Mouse (Mus musculus) spleen, postnatal 10 days (tissue): ENCODE data around the gene Ralgps2.

Experiments used
- DNase-seq, 2 experiments: peaks; one replicate each; pipeline ENCODE4 v3.0.0; 2021 to 2022; ENCODE audit warnings: low spot score in 2 of 2

The Ralgps2 gene

DNA sequence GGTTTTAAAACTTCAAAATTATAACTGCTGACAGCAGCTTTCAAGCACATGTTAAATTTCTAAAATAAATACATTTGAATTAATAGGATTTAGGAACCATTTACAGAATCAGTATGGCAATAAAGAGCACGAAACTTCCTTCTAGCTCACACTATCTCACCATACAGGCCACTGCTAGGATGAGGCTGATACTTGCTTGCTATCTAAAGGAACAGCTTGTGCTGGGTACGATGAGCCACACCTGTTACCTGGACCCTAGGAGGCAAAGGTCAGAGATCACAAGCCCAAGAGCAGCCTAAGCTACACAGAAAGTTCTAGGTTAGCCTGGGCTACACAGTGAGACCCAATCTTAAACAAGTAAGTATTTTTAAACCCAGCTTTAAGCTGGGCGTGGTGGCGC lies 30.2 kb downstream of the Ralgps2 start:
- no peak for DNase-seq

DNA sequence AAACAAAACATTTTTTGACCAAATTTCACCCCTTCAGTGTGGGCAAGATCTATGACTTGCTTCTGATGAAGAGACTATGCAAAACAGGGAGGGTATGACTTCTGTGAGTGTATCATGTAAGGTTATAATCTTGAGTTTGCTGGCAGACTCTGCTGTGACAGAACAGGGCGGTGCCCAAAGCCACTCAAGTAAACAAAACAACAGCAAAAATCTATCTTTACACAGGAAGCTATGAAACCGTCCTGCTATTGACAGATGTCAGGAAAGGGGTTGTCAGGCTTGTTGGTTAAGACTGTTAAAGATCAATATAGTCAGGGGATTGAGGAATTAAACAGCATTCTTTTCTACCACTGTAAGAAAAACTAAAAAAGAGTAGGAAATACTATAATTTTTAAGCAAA lies 33.8 kb downstream of the Ralgps2 start:
- no peak for DNase-seq

DNA sequence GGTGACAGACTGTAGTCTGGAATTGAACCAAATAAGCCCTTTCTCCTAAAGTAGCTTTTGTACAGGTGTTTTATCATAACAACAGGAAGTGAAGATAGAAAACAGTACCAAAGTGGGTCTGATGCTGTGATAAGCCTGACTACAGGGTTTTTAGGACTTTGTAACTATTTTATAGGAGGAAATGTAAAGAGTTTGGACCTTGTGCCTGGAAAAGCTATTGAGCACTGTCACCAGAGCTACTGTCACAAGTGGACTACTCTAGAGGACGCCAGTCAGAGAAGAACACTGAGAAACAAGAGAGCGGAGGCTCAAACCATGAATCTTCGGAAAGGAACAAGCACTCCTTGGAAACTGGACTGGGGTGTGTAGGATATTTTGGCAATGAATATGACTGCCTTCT lies 35.5 kb downstream of the Ralgps2 start:
- no peak for DNase-seq

DNA sequence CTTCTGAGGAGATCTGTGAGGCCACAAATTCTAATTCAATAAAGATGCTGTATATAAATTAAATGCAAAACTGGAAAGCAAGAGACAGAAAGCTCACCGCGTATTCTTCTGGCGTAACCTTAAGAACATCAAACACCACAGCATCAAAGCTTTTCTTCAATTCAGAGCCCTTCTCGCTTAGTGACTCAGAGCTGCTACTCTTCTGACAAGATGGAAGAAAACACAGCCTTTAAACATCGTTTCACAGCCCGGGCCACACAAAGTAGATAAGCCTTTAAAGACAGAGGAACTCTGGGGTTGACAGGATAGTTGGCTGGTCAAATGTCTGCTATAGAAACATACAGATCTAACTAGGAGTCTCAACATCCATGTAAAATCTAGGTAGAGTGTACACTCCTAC lies 37.7 kb downstream of the Ralgps2 start:
- no peak for DNase-seq

DNA sequence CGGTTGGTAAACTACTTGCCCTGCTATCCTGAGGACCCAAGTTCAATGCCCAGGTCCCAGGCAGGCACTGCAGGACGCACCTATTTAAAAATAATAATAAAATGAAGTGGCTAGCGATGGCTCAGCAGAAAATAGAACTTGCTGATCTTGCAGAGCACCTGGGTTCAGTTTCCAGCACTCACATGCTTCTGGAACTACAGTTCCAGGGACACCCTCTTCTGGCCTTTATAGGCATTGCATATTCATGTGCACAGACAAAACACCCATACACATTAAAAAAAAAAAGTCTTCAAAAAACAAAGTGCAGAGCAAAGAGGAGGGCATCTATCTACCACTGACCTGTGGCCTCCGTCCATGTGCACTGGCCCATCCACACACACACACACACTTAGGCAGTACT lies 47.9 kb downstream of the Ralgps2 start:
- no peak for DNase-seq

DNA sequence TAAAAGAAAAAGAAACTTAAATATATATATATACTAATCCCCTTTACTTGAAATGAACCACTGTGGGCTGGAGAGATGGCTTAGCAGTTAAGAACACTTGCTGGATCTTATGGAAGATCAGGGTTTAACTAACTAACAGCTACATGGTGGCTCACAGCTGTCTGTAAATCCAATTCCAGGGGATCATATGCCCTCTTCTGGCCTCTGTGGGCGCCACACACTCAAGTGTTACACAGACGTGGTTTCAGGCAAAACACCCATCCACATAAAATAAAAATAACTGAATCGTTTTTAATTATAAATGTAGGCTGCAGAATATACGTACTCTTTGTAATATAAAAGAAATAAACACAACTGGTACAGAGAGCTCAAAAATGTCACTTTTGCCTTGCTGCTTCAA lies 50.6 kb downstream of the Ralgps2 start:
- DNase-seq: no peak

DNA sequence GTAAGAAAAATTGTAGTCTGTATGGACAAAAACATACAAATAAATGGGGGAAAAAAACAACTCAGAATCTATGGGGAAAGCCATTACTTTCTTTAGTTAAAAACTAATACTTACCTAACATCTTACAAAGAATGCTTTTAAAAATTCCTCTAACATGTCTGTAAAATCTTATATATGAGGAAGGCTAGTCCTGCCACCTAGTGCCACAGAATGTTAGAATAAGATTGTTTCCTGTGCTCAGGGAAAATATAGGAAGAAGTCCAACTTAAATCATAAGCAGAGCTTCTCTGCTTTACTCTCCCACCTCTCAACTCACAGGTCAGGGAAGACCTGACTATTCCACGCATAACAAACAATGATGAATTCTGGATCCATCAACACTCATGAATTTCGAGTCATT lies 53.5 kb downstream of the Ralgps2 start:
- no peak for DNase-seq

DNA sequence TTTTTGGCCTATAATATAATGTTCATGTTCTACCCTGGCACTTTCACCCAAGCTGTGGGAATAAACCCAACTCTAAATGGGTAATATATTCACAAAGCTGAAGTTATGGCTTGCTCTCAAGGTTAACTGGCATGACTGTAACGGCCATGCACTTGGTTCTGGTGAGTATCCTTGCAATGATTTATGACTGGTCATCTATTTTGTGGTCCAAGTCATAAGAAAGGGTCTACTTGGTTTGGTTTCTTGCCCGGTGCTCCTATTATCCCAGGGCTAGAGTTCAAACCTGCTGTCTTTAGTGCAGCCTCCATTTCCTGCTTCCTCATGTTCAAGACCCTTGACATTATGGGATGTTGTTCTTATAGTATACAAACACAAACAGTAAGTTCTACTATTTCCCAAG lies 54.6 kb downstream of the Ralgps2 start:
- DNase-seq: no peak

DNA sequence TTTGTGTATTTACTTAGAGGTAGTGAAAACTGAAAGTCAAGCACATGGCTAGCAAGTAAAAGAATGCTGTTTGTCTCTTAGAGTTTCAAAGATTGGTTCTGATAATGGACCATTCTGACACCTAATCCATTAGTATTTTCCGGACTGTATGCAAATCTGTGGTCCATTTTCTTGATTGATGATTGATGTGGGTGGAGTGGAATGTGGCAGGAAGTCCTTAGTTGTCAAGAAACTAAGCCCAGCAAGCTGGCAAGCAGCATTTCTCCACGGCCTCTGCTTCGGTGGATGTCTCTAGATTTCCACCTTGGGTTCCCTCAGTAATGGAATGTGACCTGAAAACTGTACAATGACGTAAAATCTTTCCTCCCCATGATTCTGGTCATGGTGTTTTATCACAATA lies 68.8 kb downstream of the Ralgps2 start:
- DNase-seq: no peak

DNA sequence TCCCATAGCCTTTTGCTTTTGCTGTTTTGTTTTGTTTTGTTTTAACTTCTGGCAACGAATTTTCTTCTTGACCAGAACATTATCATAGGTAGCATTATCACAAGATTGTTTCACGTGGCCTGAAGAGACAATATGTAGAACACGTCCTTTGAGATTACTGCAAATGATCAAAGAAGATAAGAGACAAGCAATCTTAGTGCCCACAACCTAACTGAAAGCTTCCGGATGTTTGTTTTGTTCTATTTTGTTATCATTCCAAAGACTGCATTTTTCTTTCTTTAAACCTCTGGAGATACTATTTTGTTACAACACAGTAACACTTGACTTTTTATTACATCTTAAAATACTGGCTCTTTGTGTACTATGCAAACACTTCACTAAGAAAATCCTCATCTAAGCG lies 69.4 kb downstream of the Ralgps2 start:
- no peak for DNase-seq

DNA sequence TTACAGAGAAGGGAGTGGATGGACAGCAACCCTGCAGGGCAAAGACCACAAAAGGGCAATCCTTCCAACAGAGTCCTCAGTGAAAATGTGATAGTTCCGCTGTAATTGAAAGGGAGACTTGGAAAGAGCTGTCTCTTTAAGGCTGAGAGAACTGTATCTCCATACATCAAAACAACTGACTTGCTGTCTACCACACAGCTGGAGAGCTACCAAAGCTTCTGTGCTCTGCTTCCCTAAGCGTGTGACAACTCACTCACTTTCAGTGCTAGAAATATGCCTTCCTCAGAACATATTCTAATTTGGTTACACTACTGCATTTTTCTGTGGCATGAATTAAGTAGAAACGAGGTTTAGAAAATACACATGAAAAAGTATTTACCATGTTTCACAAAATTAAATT lies 75.2 kb downstream of the Ralgps2 start:
- no peak for DNase-seq

DNA sequence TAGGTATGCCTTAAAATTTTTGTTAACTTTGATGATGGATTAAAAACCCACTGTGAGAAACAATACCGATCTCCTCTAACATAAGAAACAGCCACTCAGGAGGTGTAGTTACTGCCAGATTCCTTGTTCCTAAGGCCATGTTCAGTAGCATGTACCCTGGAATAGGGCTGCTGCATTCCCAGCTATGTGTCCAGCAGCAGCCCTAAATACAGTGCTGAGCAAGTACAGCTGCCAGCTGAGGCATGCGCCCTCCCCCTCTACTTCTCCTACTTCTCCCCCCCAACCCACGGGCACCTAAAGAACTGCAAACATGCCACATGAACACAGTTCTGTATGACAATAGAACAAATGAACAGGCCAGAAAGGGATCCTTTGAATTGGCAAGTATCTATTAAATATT lies 75.7 kb downstream of the Ralgps2 start:
- no peak for DNase-seq

DNA sequence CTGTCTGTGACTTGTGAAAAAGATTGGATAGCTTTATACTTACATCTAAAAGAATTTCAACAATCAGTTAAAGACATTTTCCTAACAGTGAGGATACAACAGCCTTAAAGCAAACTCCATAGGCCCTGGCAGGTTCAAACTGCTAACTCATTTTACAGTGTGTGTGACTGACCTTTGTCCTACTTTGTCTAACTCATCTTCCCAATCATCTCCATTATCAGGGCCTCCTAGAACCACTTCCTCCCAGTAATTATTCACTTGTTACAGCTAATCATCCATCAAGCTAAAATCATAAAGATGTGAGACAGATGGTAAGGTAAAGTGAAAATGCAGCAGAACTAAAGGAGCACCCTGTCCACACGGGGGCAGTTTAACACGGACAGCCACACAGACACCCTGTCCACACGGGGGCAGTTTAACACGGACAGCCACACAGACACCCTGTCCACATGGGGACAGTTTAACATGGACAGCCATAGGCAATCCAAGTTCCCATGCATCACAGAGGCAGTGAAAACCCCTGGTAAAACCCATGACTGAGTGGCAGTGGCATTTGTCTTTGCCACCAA lies 77.9 kb downstream of the Ralgps2 start:
- peak in 1 of 2 experiments; percentile 21 for DNase-seq

DNA sequence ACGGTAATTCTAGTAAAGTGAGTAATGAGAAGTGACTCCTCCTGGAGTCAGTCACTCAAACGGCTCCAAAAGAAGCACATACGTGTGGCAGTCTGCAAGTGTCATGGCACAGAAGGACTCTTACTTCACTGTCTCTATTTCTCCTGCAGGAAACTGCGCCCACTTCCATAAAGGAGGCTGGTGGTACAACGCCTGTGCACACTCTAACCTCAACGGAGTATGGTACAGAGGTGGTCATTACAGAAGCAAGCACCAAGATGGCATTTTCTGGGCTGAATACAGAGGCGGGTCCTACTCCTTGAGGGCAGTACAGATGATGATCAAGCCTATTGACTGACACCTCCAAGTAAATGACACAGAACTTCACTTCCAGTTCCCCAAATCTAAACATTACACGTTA lies 79.2 kb downstream of the Ralgps2 start:
- no peak for DNase-seq

DNA sequence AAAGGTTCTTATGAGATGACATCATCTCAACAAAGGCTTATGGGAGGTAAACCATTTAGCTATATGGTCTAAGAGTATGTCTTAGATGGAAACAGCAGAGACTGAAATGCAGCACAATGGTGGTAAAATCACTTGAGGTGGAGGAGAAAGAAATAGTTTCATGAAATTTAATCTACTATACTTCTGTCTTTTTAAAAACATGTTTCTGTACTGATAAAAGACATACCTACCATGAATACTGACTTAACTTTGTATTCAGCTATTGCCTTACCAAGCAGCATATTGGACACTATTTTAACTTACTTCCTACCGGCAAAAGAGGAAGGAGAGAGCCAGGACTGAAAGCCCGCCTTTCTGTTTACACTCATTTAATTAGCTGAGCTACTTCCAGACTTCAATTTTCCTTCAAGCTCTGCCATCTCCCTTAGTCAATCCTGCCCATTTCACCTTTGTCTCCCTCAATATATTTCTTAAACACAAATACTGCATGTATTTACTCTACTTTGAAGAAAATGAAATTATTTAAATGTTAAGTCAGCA lies 79.6 kb downstream of the Ralgps2 start:
- no peak for DNase-seq

DNA sequence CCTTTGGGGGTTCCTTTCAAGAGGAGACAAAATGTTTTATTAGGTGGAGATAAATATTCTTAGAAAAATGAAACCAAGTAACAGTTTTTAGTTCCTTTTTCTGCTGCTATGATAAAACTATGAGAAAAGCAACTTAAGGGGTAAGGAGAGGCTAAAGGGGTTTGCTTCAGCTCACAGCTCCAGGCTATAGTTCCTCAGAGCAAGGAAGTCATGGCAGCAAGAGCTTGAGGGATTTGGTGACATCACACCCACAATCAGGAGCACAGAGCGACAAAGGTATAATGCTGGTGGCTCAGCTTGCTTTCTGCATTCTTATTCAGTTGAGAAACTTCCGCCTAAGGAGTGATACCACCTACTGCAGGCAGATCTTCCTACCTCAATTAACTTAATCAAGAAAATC lies 80.3 kb downstream of the Ralgps2 start:
- no peak for DNase-seq

DNA sequence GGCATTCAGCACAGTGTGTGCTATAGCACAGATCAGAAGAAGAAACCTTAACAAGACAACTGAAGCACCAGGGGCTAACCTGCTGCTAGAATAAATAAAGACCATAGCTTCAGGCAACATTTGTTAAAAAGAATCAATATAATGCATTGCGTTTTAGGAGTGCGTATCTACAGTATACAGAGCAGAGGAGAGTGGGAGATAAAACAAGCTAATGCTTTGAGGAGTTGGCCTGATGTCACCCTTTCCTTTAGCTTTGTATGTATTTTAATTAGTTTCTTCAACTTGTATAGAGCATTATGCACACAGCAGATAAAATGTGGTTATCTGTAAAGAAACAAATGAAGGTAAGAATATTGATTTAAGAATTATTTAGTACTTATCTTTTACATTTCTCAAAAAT lies 82.8 kb downstream of the Ralgps2 start:
- no peak for DNase-seq

DNA sequence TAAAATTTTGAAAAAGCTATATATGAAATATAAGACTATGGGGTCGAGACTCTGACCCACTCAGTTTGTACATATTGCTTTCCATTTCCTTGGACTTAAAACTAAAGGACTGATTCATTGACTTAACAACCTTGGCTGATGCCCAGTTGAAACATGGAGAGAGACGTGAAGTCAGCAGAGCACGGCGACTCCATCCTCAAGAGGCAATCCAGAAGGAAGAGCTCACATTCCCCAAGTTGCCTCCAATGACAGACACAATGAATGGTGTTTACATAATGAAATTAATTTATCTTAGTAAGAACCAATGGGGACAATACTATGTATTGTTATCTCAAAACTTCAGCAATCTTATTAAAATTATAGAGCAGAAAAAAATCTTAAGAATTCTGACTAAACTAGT lies 84.9 kb downstream of the Ralgps2 start:
- DNase-seq: no peak

DNA sequence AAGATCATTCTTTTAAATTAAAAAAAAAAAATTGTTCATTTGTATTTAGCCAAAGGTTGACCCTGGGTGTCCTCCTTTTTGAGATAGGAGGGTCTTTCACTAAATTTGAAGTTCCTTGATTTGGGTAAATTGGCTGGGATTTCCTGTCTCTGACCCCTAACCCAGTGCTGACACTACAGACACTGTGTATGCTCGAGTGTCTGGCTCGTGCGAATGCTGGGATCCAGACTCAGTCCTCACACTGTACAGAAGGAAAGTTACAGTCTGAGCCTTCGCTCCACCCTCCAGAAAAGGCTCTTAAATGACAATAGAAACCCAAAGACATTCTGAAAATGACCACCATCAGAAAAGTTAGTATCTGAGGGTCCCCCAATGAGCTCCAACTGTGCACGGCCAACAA lies 86.6 kb downstream of the Ralgps2 start:
- DNase-seq: no peak

DNA sequence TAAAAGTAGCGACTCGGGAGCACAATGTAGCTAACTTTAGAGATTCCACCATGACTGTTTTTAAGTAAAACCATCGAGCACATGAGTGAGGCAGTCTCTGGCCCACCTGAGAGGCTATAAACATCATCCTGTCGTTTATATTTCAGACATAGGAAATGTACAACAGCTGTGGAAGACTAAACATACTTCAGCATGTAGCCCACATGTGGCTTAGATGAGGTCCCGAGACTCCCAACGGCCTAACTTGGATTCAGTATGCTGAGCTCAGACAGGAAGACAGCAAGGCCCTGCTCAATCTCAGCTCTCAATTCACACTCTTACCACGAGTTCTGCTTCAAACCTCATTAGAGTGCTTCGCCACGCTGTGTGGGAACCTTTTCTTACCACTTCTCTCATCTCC lies 87.0 kb downstream of the Ralgps2 start:
- no peak for DNase-seq

DNA sequence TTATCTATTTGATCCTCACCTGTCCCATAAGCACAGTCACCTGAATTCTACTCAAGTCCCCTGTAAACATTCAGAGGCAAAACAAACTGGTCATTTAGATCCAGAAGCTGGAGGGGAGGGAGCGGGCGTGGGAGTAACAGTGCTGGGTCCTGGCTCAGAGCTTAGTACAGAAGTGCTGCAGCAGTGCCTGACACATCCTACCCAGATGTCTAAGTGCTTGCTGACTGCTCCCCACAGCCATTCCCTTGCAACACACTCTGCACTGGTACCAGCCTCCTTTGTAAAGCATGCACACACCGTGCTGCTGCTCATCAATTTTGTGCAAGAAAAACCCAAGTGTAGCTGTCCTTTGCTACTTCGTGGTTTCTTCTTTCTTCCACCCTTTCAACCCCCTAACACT lies 92.3 kb downstream of the Ralgps2 start:
- DNase-seq: no peak

DNA sequence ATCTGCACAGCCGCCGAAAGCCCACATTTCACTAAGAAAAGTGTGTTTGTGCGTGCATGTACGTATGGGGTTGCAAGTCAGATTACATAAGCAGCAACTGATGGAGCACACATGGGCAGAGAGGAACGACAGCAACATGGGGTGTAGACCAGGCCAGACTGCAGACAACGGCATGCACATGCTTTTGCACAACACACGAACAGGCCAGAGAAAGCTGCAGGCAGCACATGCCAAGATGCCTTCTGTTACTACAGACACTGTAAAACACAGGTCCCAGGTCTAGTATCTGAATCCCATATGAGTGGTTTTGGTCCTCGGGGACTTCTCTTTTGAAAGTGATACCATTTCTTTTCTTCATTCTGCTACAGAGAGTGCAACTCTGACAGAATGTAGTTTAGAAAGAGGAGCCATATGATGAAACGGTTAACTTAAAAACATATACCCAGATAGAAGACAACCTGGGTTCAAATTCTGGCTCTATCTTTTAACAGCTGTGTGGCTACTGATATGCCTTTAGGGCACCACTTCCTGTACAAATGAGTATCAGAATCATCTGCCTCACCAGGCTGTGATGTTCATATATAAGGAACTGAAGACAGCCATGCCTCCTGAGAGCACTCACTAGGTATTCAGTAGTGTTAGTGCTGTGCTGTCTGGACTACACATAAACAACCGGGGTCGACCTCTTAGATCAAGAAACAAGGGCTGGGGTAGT lies 97.6 kb downstream of the Ralgps2 start:
- DNase-seq: no peak

DNA sequence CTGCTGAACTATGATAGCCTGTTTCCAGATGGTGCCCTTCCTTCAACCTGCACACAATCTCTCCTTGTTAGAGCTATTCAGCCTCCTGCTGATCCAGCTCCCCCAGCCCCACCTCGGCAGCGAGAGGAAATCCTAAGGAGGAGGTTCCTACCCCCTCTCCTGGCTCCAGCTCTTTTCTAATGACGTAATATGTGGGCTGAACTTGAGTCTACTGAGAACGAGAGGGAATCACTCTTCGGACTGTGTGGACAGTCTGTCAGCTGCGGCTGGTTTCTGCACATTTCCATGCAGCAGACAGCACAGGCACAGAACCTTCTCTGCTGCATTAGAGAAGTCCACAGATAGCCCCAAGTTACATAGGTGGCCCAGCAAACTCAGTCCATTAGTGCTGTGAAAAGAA lies 100.7 kb downstream of the Ralgps2 start:
- no peak for DNase-seq

DNA sequence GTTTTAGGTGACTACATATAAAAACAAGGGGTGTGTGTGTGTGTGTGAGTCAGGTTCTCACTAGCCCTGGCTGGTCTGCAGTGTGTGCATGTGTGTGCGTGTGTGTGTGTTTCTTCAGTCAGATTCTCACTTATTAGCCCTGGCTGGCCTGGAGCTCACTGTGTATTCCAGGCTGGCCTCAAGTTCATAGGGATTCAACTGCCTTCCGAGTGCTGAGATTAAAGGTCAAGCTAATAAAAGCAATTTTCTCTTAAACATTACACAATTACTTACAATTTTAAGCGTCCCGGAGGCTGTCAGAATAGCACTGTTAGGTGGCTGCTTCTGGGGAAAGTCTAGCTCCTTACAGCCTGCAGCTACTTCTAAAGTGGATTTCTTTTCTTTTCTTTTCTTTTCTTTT lies 101.2 kb downstream of the Ralgps2 start, which contains the start of gene Angptl1:
Angptl1 (plus strand) TSS at position 386 of the 400 bp plus-strand sequence.
- no peak for DNase-seq
